Mouse (Mus musculus) embryonic facial prominence, embryonic 11.5 days (tissue): ENCODE data around the gene Wdr24. TPM values are rescaled to one million over a fixed set of nuclear protein-coding genes. Genes with fewer than 3 reads are reported as not detected.
"Not testable (repeated sequence)": the region's sequence is repeated elsewhere in the genome, so short reads cannot be mapped to it uniquely, and the experiment has no call there.

ENCODE experiments used
- ATAC-seq: fragments of 200-750 bp; cut with Nextera tagmentation; replicated peaks from 2 replicates; pipeline ENCODE4 v1.8.0; 2017; ENCODE audit warnings: low read depth; ENCODE audit not compliant: insufficient number of reproducible peaks, low FRiP score, low TSS enrichment
- DNase-seq: peaks from one replicate; pipeline ENCODE4 v3.0.0-alpha.2; 2015; ENCODE audit warnings: low spot score
- H3K27ac ChIP-seq: fragments of 300-500 bp; sonication (generic); replicated peaks from 2 replicates; pipeline ENCODE4 v1.5.1; 2014; ENCODE audit warnings: mild to moderate bottlenecking, low read depth, low read length, control low read depth
- H3K27me3 ChIP-seq: fragments of 300-500 bp; sonication (generic); 2 replicates; pipeline ENCODE4 v1.6.1; 2014; ENCODE audit warnings: mild to moderate bottlenecking, low read length, moderate library complexity, mixed read lengths; ENCODE audit not compliant: control insufficient read depth, insufficient read depth
- H3K36me3 ChIP-seq: fragments of 300-500 bp; sonication (generic); replicated peaks from 2 replicates; pipeline ENCODE4 v1.6.1; 2014; ENCODE audit warnings: low read depth, mild to moderate bottlenecking, low read length, moderate library complexity, mixed read lengths; ENCODE audit not compliant: control insufficient read depth, insufficient read depth
- H3K4me1 ChIP-seq: fragments of 300-500 bp; sonication (generic); 2 replicates; pipeline ENCODE4 v1.6.1; 2014; ENCODE audit warnings: low read length, mixed read lengths; ENCODE audit not compliant: control insufficient read depth, insufficient read depth
- H3K4me2 ChIP-seq: fragments of 300-500 bp; sonication (generic); 2 replicates; pipeline ENCODE4 v1.6.1; 2014; ENCODE audit warnings: low read depth, mild to moderate bottlenecking, control low read depth, low read length, moderate library complexity
- H3K4me3 ChIP-seq: fragments of 300-500 bp; sonication (generic); 2 replicates; pipeline ENCODE4 v1.5.1; 2014; ENCODE audit warnings: low read depth, low read length, control low read depth
- H3K9ac ChIP-seq: fragments of 300-500 bp; sonication (generic); replicated peaks from 2 replicates; pipeline ENCODE4 v1.6.1; 2014; ENCODE audit warnings: mild to moderate bottlenecking, control low read depth, low read length
- H3K9me3 ChIP-seq: fragments of 300-500 bp; sonication (generic); replicated peaks from 2 replicates; pipeline ENCODE4 v1.6.1; 2016; ENCODE audit warnings: mild to moderate bottlenecking, low read length, inconsistent platforms, mixed read lengths; ENCODE audit not compliant: control insufficient read depth
- WGBS: fragments of 180-500 bp; shearing (Covaris S2); extraction: QIAGEN DNeasy Blood & Tissue Kit; methylation state at CpG from one replicate; pipeline ENCODE4 v1.1.7; 2014; 5-methylcytosine and 5-hydroxymethylcytosine counted together
- polyA plus RNA-seq: library from polyadenylated mRNA; unstranded; fragments of >200 nt; fragmentation: Nextera tagmentation; extraction: Ambion mirVana; gene quantifications from 2 replicates; pipeline ENCODE4 v1.2.1, GENCODE M21; 2014

The Wdr24 gene
- polyA plus RNA-seq, 1 experiment from 2014 or later = 24.5 TPM

DNA sequence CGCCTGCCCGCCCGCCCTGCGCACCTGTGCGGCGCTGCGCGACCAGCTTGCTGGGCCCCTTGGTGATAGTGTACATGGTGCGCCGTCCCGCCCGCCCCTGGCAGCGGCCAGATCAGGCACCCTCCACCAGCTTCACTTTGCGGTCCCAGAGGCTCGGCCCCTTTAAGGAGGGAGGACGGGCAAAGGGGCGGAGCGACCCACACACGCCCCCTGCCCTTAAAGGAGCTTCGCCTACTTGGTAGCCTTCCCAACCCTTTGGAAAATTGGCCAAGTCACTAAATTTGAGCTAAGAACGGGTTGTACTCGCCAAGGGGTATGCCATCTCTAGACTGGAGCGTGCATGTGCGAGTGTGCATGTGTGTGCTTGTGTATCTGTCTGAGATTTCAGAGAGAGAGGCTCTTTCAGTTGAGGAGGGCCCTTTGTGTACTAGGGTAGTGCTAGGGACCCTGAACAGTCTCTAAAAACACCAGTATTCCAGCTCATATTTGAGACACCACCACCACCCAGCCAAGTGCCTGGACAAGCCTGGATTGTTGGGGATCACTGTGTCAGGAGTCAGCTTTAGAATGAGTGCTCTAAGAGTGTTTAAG is 45.3 kb downstream of the Wdr24 start, which contains the start of gene Mcrip2:
Gene Mcrip2, minus strand, starts transcription at position 164 of the 591 bp plus-strand sequence.
- Histone ChIP-seq H3K27me3 (no peaks in the 10 kb centered on the region), H3K36me3 (no peaks in the 10 kb centered on the region), H3K27ac (no peak within 1 kb of the TSS), H3K4me3 (peak within 1 kb of the TSS; percentile 75), H3K9ac (peak within 1 kb of the TSS; percentile 55), H3K4me1 (peaks cover 6% of the 10 kb centered on the region), H3K4me2 (peak within 1 kb of the TSS; percentile 99), H3K9me3 (no peaks in the 10 kb centered on the region)
- WGBS = 1% methylated on average over 24 of the region's 24 CpGs
- ATAC-seq (peak; percentile 79), DNase-seq (peak; percentile 88)

GRCm38 (mm10) chr17:25869498-25869897 is 46.1 kb downstream of the Wdr24 start:
- Histone ChIP-seq H3K9ac (no peak overlapping the region), H3K4me1 (peaks cover 6% of the 10 kb centered on the region), H3K27me3 (no peaks in the 10 kb centered on the region), H3K4me3 (no peak overlapping the region), H3K36me3 (no peaks in the 10 kb centered on the region), H3K27ac (no peak overlapping the region), H3K9me3 (no peaks in the 10 kb centered on the region), H3K4me2 (no peak overlapping the region)
- DNase-seq (no peak), ATAC-seq (no peak)
- WGBS = 89% methylated on average over 8 of the region's 8 CpGs

GRCm38 (mm10) chr17:25869954-25870353 is 46.5 kb downstream of the Wdr24 start:
- Histone ChIP-seq H3K27ac (no peak overlapping the region), H3K27me3 (no peaks in the 10 kb centered on the region), H3K9me3 (no peaks in the 10 kb centered on the region), H3K4me3 (no peak overlapping the region), H3K36me3 (no peaks in the 10 kb centered on the region), H3K9ac (no peak overlapping the region), H3K4me1 (peaks cover 6% of the 10 kb centered on the region), H3K4me2 (no peak overlapping the region)
- no peak for ATAC-seq
- no peak for DNase-seq
- 85% methylated on average over 2 of the region's 2 CpGs for WGBS

GRCm38 (mm10) chr17:25871566-25871965 is 48.1 kb downstream of the Wdr24 start:
- not testable (repeated sequence) for H3K9ac ChIP-seq, H3K27me3 ChIP-seq, H3K27ac ChIP-seq, DNase-seq, H3K36me3 ChIP-seq, ATAC-seq, H3K4me3 ChIP-seq, H3K4me1 ChIP-seq, H3K9me3 ChIP-seq, H3K4me2 ChIP-seq

GRCm38 (mm10) chr17:25872676-25873075 is 49.2 kb downstream of the Wdr24 start:
- Histone ChIP-seq H3K9ac (no peak overlapping the region), H3K36me3 (no peaks in the 10 kb centered on the region), H3K27ac (no peak overlapping the region), H3K4me1 (peaks cover 3% of the 10 kb centered on the region), H3K27me3 (no peaks in the 10 kb centered on the region), H3K4me2 (no peak overlapping the region), H3K4me3 (no peak overlapping the region), H3K9me3 (no peaks in the 10 kb centered on the region)
- 77% methylated on average over 3 of the region's 3 CpGs for WGBS
- ATAC-seq (no peak), DNase-seq (no peak)

DNA sequence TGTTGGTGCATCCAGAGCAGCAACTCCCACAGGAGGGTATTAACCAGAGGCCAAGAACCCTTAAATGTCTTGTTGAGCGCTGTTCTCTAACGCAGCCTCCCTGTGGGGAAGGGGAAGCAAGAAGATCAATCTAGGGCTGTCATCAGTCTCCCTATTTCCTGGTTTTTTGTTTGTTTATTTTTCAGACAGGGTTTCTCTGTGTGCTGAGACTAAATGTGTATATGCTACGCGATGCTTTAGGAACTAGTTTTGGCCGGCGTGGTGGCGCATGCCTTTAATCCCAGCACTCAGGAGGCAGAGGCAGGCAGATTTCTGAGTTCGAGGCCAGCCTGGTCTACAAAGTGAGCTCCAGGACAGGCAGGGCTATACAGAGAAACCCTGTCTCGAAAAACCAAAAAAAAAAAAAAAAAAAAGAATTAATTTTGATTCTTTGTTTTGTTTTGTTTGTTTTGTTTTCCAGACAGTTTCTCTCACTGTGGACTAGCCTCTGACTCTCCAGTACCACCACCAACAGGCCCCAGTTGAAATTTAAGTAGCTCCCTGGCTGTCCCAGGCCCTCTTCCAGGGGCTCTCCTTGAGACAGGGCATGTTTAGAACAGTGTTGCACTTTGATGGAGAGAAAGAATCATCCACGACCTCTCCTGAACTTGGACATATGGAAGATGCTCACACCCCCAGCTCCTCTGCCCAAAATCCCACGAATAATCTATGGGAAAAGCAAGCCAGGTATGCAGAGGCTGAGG is 50.1 kb downstream of the Wdr24 start:
- Histone ChIP-seq H3K9ac (no peak overlapping the region), H3K4me1 (no peaks in the 10 kb centered on the region)
- 67% methylated on average over 11 of the region's 11 CpGs for WGBS

GRCm38 (mm10) chr17:25874148-25874720 is 50.8 kb downstream of the Wdr24 start:
- DNase-seq (no peak), ATAC-seq (no peak)
- no peaks in the 10 kb centered on the region for H3K9me3 ChIP-seq
- H3K27me3 ChIP-seq = no peaks in the 10 kb centered on the region
- H3K27ac ChIP-seq = no peak overlapping the region
- H3K36me3 ChIP-seq = no peaks in the 10 kb centered on the region; the same call in 1 of the 2 replicates
- peak overlapping the region; percentile 41 for H3K9ac ChIP-seq
- no peaks in the 10 kb centered on the region for H3K4me1 ChIP-seq
- H3K4me2 ChIP-seq = peak overlapping the region; percentile 35
- whole genome bisulfite sequencing = 6% methylated on average over 14 of the region's 14 CpGs
- H3K4me3 ChIP-seq = peak overlapping the region; percentile 79

More for the DNA sequence above, 50.1 kb downstream of the Wdr24 start:
- DNase-seq (no peak), ATAC-seq (no peak)
- Histone ChIP-seq H3K9me3 (no peaks in the 10 kb centered on the region), H3K27me3 (no peaks in the 10 kb centered on the region), H3K4me3 (no peak overlapping the region), H3K4me2 (no peak overlapping the region), H3K27ac (no peak overlapping the region), H3K36me3 (no peaks in the 10 kb centered on the region; the same call in 1 of the 2 replicates)

- 0 out of 2 replicates have a peak, but pooled peaks have one; percentile 15 for ATAC-seq
- H3K27ac ChIP-seq = peak within 1 kb of the TSS; percentile 78
- peak within 1 kb of the TSS; percentile 79 for H3K4me3 ChIP-seq
- H3K4me2 ChIP-seq = peak within 1 kb of the TSS; percentile 92
- no peaks in the 10 kb centered on the region for H3K27me3 ChIP-seq
- peak within 1 kb of the TSS; percentile 76 for H3K9ac ChIP-seq
- H3K36me3 ChIP-seq = no peaks in the 10 kb centered on the region; the same call in 1 of the 2 replicates
- no peaks in the 10 kb centered on the region for H3K4me1 ChIP-seq
- 0% methylated on average over 25 of the region's 25 CpGs for WGBS
- H3K9me3 ChIP-seq = no peaks in the 10 kb centered on the region
- DNase-seq = peak; percentile 96
Observed at GRCm38 (mm10) chr17:25874721-25875170, 51.3 kb downstream of the Wdr24 start, which contains the start of gene Mettl26. Gene Mettl26, plus strand, starts transcription at chr17:25875074.
